Mouse (Mus musculus): Measurements from ENCODE around the gene Tmem54. TPM values are rescaled to one million over a fixed set of nuclear protein-coding genes. Genes with fewer than 3 reads are reported as not detected.

Gene Tmem54
- polyA plus RNA-seq, 1 experiment from 2014 or later: not detected

- Histone ChIP-seq H3K4me2 (ENCODE audit: low read length) (no peak overlapping the region), H3K9me3 (ENCODE audit: control insufficient read depth, low read length) (no peaks in the 10 kb centered on the region), H3K4me3 (replicated peaks; ENCODE audit: low read length) (no peak overlapping the region), H3K36me3 (ENCODE audit: control insufficient read depth, insufficient read depth) (no peaks in the 10 kb centered on the region), H3K27ac (ENCODE audit: low read length) (no peak overlapping the region), H3K27me3 (replicated peaks; ENCODE audit: control insufficient read depth, insufficient read depth, low read length) (no peaks in the 10 kb centered on the region), H3K9ac (replicated peaks; ENCODE audit: low read depth, low read length) (no peak overlapping the region), H3K4me1 (replicated peaks; ENCODE audit: control insufficient read depth, insufficient read depth, low read length) (no peaks in the 10 kb centered on the region)
- no peak for ATAC-seq
- WGBS: 90% methylated on average over 5 of the region's 5 CpGs
Observed at GRCm38 (mm10) chr4:129157541-129157940, 52.2 kb downstream of the Tmem54 start.

GRCm38 (mm10) chr4:129158549-129158948 lies 53.2 kb downstream of the Tmem54 start:
- H3K4me2 ChIP-seq (ENCODE audit: low read length): no peak overlapping the region
- no peak overlapping the region for H3K4me3 ChIP-seq (replicated peaks; ENCODE audit: low read length)
- WGBS: 55% methylated on average over 3 of the region's 3 CpGs
- H3K9ac ChIP-seq (replicated peaks; ENCODE audit: low read depth, low read length): no peak overlapping the region
- no peaks in the 10 kb centered on the region for H3K9me3 ChIP-seq (ENCODE audit: control insufficient read depth, low read length)
- ATAC-seq: no peak
- H3K36me3 ChIP-seq (ENCODE audit: control insufficient read depth, insufficient read depth): no peaks in the 10 kb centered on the region
- H3K4me1 ChIP-seq (replicated peaks; ENCODE audit: control insufficient read depth, insufficient read depth, low read length): no peaks in the 10 kb centered on the region
- no peaks in the 10 kb centered on the region for H3K27me3 ChIP-seq (replicated peaks; ENCODE audit: control insufficient read depth, insufficient read depth, low read length)
- no peak overlapping the region for H3K27ac ChIP-seq (ENCODE audit: low read length)

- H3K9me3 ChIP-seq (ENCODE audit: control insufficient read depth, low read length): no peaks in the 10 kb centered on the region
- no peak overlapping the region for H3K27ac ChIP-seq (ENCODE audit: low read length)
- H3K4me1 ChIP-seq (replicated peaks; ENCODE audit: control insufficient read depth, insufficient read depth, low read length): no peaks in the 10 kb centered on the region
- no peak for ATAC-seq
- H3K4me3 ChIP-seq (replicated peaks; ENCODE audit: low read length): no peak overlapping the region
- no peaks in the 10 kb centered on the region for H3K27me3 ChIP-seq (replicated peaks; ENCODE audit: control insufficient read depth, insufficient read depth, low read length)
- H3K9ac ChIP-seq (replicated peaks; ENCODE audit: low read depth, low read length): no peak overlapping the region
- WGBS: 93% methylated on average over 1 of the region's 1 CpGs
- H3K36me3 ChIP-seq (ENCODE audit: control insufficient read depth, insufficient read depth): 0 out of 2 replicates have a peak, but pooled peaks cover 2% of the 10 kb centered on the region
- no peak overlapping the region for H3K4me2 ChIP-seq (ENCODE audit: low read length)
Observed at GRCm38 (mm10) chr4:129161076-129161475, 55.7 kb downstream of the Tmem54 start.

Other genes starting within 250 kb of the Tmem54 start
- 9.3 and 10.9 TPM in 2 replicates for gene Trim62, start 222.0 kb upstream of the Tmem54 start, polyA plus RNA-seq (2015; fragmentation: Nextera tagmentation; extraction: Ambion mirVana)
- gene Azin2, start 143.1 kb upstream of the Tmem54 start, polyA plus RNA-seq (2015; fragmentation: Nextera tagmentation; extraction: Ambion mirVana): 9.8 and 10.3 TPM in 2 replicates
- gene Ak2, start 113.6 kb upstream of the Tmem54 start, polyA plus RNA-seq (2015; fragmentation: Nextera tagmentation; extraction: Ambion mirVana): 96.9 and 103 TPM in 2 replicates
- 21.0 and 26.5 TPM in 2 replicates for gene Rnf19b, start 47.3 kb upstream of the Tmem54 start, polyA plus RNA-seq (2015; fragmentation: Nextera tagmentation; extraction: Ambion mirVana)
- 57.9 and 63.4 TPM in 2 replicates for gene Hpca, start 16.5 kb downstream of the Tmem54 start, polyA plus RNA-seq (2015; fragmentation: Nextera tagmentation; extraction: Ambion mirVana)
- 2.5 and 2.8 TPM in 2 replicates for gene Fndc5, start 31.5 kb downstream of the Tmem54 start, polyA plus RNA-seq (2015; fragmentation: Nextera tagmentation; extraction: Ambion mirVana)
- 16.9 and 17.2 TPM in 2 replicates for gene S100pbp, start 84.2 kb downstream of the Tmem54 start, polyA plus RNA-seq (2015; fragmentation: Nextera tagmentation; extraction: Ambion mirVana)
- gene Yars, start 84.2 kb downstream of the Tmem54 start, polyA plus RNA-seq (2015; fragmentation: Nextera tagmentation; extraction: Ambion mirVana): 116 and 122 TPM in 2 replicates
- gene C77080, start 155.9 kb downstream of the Tmem54 start, polyA plus RNA-seq (2015; fragmentation: Nextera tagmentation; extraction: Ambion mirVana): 3.8 and 4.7 TPM in 2 replicates
- 0.31 and 0.38 TPM in 2 replicates for gene Sync, start 182.1 kb downstream of the Tmem54 start, polyA plus RNA-seq (2015; fragmentation: Nextera tagmentation; extraction: Ambion mirVana)
- gene Rbbp4, start 229.8 kb downstream of the Tmem54 start, polyA plus RNA-seq (2015; fragmentation: Nextera tagmentation; extraction: Ambion mirVana): 388 and 437 TPM in 2 replicates
- 25.8 and 26.0 TPM in 2 replicates for gene Zbtb8os, start 230.1 kb downstream of the Tmem54 start, polyA plus RNA-seq (2015; fragmentation: Nextera tagmentation; extraction: Ambion mirVana)

All from forebrain, embryonic 16.5 days (tissue).